10 mouse cellular contexts compared by ENCODE assay signal in the genomic region with DNA sequence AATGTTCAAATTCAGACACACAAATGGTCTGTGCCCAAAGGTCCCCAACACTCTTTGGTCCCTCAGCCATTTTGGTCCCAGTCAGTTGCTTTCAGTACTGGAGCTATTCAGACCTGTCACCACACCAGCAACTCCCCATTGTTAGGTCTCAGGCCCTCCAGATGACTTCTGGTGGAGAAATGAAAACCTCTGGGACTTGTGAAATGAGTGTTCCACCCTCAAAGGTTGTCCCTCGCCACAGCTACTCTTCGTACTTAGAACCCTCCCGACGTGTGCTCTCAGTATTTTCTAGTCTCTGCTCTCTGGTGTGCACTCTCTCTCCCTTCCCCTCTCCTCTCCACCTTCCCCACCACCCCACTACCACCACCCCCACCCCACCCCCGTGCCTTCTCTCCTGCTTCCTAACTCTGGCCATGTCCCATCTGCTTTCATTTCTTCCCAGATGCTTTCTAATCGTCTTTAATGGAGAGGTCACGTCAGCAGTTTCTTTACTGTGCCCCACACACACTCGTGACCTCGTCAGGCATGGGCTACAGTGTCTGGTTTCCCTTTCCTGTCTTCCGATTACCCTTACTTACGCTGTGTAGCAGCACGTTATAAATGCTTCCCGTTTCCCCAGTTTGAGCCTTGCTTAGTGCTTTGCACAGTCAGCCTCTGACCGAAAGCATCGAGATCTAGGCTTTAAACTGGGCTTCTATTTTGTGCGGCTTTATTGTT. TPM values are rescaled to one million over a fixed set of nuclear protein-coding genes. Genes with fewer than 3 reads are reported as not detected.
DNase-seq lines count a peak whose midpoint lies in the region; ATAC-seq and TF ChIP-seq lines count a peak whose summit lies in the region.
"Had no signal": no experiment of that assay in that cellular context is flagged by ENCODE, and none has a peak within 500 bp of the region (broad histone marks: within the 10 kb centered on the region; RNA-seq: fewer than 3 reads in every experiment).

No protein-coding gene starts in this region.

- no peaks in the 10 kb centered on the region for H3K4me1 ChIP-seq in lung, postnatal 0 days (ENCODE audit: insufficient read depth, low read depth, low read length)
- H3K4me1 ChIP-seq in embryonic facial prominence, embryonic 12.5 days = peaks cover 15% of the 10 kb centered on the region
- H3K4me1 ChIP-seq in limb, embryonic 13.5 days = peaks cover 22% of the 10 kb centered on the region

- H3K36me3 ChIP-seq in lung, postnatal 0 days (ENCODE audit: insufficient read depth, low read length) = peaks cover 3% of the 10 kb centered on the region; the same call in 1 of the 2 replicates
- H3K36me3 ChIP-seq in embryonic facial prominence, embryonic 12.5 days = peaks cover 24% of the 10 kb centered on the region
- peaks cover 28% of the 10 kb centered on the region for H3K36me3 ChIP-seq in limb, embryonic 13.5 days
- H3K36me3 ChIP-seq in splenic B cell, adult 2 months (ENCODE audit: control insufficient read depth, insufficient read depth, low read length, poor library complexity, severe bottlenecking) = peaks cover 3% of the 10 kb centered on the region

- 0 out of 2 replicates have a peak overlapping the region, but pooled peaks have one; percentile 14 for H3K4me3 ChIP-seq in lung, postnatal 0 days (ENCODE audit: low read depth, low read length)
- no peak overlapping the region for H3K4me3 ChIP-seq in embryonic facial prominence, embryonic 12.5 days
- no peak overlapping the region for H3K4me3 ChIP-seq in limb, embryonic 13.5 days
- H3K4me3 ChIP-seq: myocyte had no signal

- no peak for TF ChIP-seq CTCF in lung, postnatal 0 days (IDR thresholded peaks at IDR 0.05)

- no peak overlapping the region for H3K27ac ChIP-seq in lung, postnatal 0 days (ENCODE audit: low read length)
- H3K27ac ChIP-seq in embryonic facial prominence, embryonic 12.5 days = peak overlapping the region; percentile 76
- peak overlapping the region; percentile 59 for H3K27ac ChIP-seq in limb, embryonic 13.5 days

- peak; percentile 61; the same call in 1 of the 2 replicates for ATAC-seq in lung, postnatal 0 days
- ATAC-seq in embryonic facial prominence, embryonic 12.5 days (ENCODE audit: insufficient number of reproducible peaks, insufficient read depth, low FRiP score, low TSS enrichment) = peak; percentile 53; the same call in 1 of the 2 replicates
- ATAC-seq in limb, embryonic 13.5 days (ENCODE audit: low FRiP score, low read depth) = peak; percentile 42; the same call in 1 of the 2 replicates

- no peaks in the 10 kb centered on the region for H3K9me3 ChIP-seq in lung, postnatal 0 days (ENCODE audit: low read length)
- no peaks in the 10 kb centered on the region for H3K9me3 ChIP-seq in embryonic facial prominence, embryonic 12.5 days
- H3K9me3 ChIP-seq in limb, embryonic 13.5 days = no peaks in the 10 kb centered on the region

- DNase-seq in lung, postnatal 0 days (ENCODE audit: low spot score) = peak; percentile 33
- no peak for DNase-seq in lung, postnatal 4 days
- peak; percentile 75 for DNase-seq in splenic B cell, adult 2 months (ENCODE audit: low read depth, low spot score)
- DNase-seq in right cerebral cortex, postnatal 36 days (ENCODE audit: low spot score in 2 of 2) = no peak
- DNase-seq in gastrocnemius, postnatal 10 days = no peak
- no peak for DNase-seq in layer of hippocampus, postnatal 36 days
- DNase-seq: adrenal gland, adult 8-10 months had no signal

- no peak for TF ChIP-seq EP300 in lung, postnatal 0 days (IDR thresholded peaks at IDR 0.05)

- no peaks in the 10 kb centered on the region for H3K27me3 ChIP-seq in lung, postnatal 0 days (replicated peaks; ENCODE audit: insufficient read depth, low read length)
- H3K27me3 ChIP-seq in embryonic facial prominence, embryonic 12.5 days = no peaks in the 10 kb centered on the region
- H3K27me3 ChIP-seq in limb, embryonic 13.5 days = no peaks in the 10 kb centered on the region
- H3K27me3 ChIP-seq in splenic B cell, adult 2 months (ENCODE audit: control insufficient read depth, insufficient read depth, low read length, poor library complexity, severe bottlenecking) = no peaks in the 10 kb centered on the region

- H3K9ac ChIP-seq in lung, postnatal 0 days (replicated peaks; ENCODE audit: low read depth) = no peak overlapping the region
- H3K9ac ChIP-seq in embryonic facial prominence, embryonic 12.5 days = no peak overlapping the region
- H3K9ac ChIP-seq in limb, embryonic 13.5 days = peak overlapping the region; percentile 21; the same call in 1 of the 2 replicates

- H3K4me2 ChIP-seq in lung, postnatal 0 days (replicated peaks; ENCODE audit: low read depth, low read length) = peak overlapping the region; percentile 18
- peak overlapping the region; percentile 32 for H3K4me2 ChIP-seq in embryonic facial prominence, embryonic 12.5 days (replicated peaks)
- peak overlapping the region; percentile 49 for H3K4me2 ChIP-seq in limb, embryonic 13.5 days (replicated peaks)

- whole genome bisulfite sequencing in lung, postnatal 0 days = 35% methylated on average over 16 of the region's 16 CpGs
- 25% methylated on average over 16 of the region's 16 CpGs for WGBS in embryonic facial prominence, embryonic 12.5 days
- WGBS in limb, embryonic 13.5 days = 25% methylated on average over 16 of the region's 16 CpGs

RNA-seq across cellular contexts. Expression of a gene that starts 27.3 kb away (rescaled TPM):
- polyA plus RNA-seq in lung, postnatal 0 days (2015; fragmentation: Nextera tagmentation; extraction: Ambion mirVana) = 136 and 141 TPM in 2 replicates
- polyA plus RNA-seq in embryonic facial prominence, embryonic 12.5 days (2016; fragmentation: Nextera tagmentation; extraction: Ambion mirVana) = 328 and 342 TPM in 2 replicates
- 340 and 356 TPM in 2 replicates for polyA plus RNA-seq in limb, embryonic 13.5 days (2015; fragmentation: Nextera tagmentation; extraction: Ambion mirVana)
- 100 to 1,000 TPM; 125 to 128 TPM for total RNA-seq in gastrocnemius, postnatal 10 days (2021)
- total RNA-seq in layer of hippocampus, postnatal 36 days (2021) = 100 to 1,000 TPM; 103 to 108 TPM

Comparison
In these comparisons a context has a peak if more than half of its experiments do, and no peak if none do; other contexts are left out.
1. DNase-seq: peak in lung, postnatal 0 days (single experiment) and splenic B cell, adult 2 months (single experiment); none in lung, postnatal 4 days (0 of 2), right cerebral cortex, postnatal 36 days (0 of 2), gastrocnemius, postnatal 10 days (single experiment) and layer of hippocampus, postnatal 36 days (0 of 2).
2. Peak in every context shown above with its lines, with median percentiles within 50 percentile points of each other: ATAC-seq and H3K4me2 ChIP-seq.